Mouse (Mus musculus): Measurements from ENCODE around the gene Cadps. TPM values are rescaled to one million over a fixed set of nuclear protein-coding genes. Genes with fewer than 3 reads are reported as not detected.

The Cadps gene
- polyA plus RNA-seq, 1 experiment from 2014 or later = not detected

DNA sequence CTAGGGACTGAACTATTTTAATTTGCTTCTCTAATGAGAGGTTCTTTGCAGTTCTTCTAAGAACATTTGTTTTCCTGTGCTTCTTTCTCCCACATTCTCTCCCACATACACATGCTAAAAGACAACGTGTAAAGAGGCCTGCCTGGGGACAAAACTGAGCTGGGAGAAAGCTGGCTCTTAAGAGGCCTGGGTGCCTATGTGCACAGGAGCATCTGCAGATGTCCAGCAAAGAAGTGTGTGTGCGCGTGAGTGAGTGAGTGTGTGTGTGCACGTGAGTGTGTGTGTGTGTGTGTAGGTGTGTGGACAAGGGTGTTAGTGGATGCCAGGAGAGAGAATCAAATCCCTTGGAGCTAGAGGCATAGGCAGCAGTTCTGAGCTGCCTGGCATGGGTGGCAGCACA is 44.9 kb downstream of the Cadps start:
- H3K4me3 ChIP-seq (ENCODE audit: low read depth, low read length) = no peak overlapping the region
- H3K9ac ChIP-seq (replicated peaks) = no peak overlapping the region
- no peaks in the 10 kb centered on the region for H3K4me1 ChIP-seq (ENCODE audit: insufficient read depth)
- no peaks in the 10 kb centered on the region for H3K36me3 ChIP-seq (replicated peaks; ENCODE audit: insufficient read depth, low read length)
- H3K27ac ChIP-seq (ENCODE audit: low read depth) = no peak overlapping the region
- H3K4me2 ChIP-seq (ENCODE audit: low read depth, low read length) = no peak overlapping the region
- WGBS (ENCODE audit: insufficient replicate concordance) = 59% methylated on average over 4 of the region's 4 CpGs
- no peak for ATAC-seq
- no peak for DNase-seq
- TF ChIP-seq EP300 (IDR thresholded peaks at IDR 0.05; ENCODE audit: low read depth) = no peak
- TF ChIP-seq CTCF (IDR thresholded peaks at IDR 0.05; ENCODE audit: low read depth) = no peak
- H3K9me3 ChIP-seq (ENCODE audit: low read length) = no peaks in the 10 kb centered on the region
- no peaks in the 10 kb centered on the region for H3K27me3 ChIP-seq (ENCODE audit: insufficient read depth, low read length)

DNA sequence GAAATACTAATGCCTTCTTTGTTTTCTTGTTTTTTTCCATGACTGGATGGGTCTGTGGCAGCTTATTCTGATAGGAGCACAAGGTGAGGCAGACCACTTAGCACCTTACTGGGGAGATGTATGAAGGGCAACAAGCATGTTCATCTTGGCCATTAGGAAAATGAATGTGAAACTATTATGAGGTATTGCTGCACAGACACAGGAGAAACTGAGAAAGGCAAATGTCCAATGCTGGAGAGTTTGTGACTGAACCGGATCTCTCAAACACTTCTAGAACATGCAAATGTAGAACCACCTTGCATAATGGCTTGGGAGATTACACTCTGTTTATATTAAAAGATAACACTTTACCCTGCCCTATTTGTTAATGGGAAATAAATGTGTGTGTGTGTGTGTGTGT is 54.0 kb downstream of the Cadps start:
- Histone ChIP-seq H3K27ac (ENCODE audit: low read depth) (no peak overlapping the region), H3K27me3 (ENCODE audit: insufficient read depth, low read length) (no peaks in the 10 kb centered on the region), H3K4me2 (ENCODE audit: low read depth, low read length) (no peak overlapping the region), H3K9ac (replicated peaks) (no peak overlapping the region), H3K36me3 (replicated peaks; ENCODE audit: insufficient read depth, low read length) (no peaks in the 10 kb centered on the region), H3K4me3 (ENCODE audit: low read depth, low read length) (no peak overlapping the region), H3K9me3 (ENCODE audit: low read length) (no peaks in the 10 kb centered on the region), H3K4me1 (ENCODE audit: insufficient read depth) (no peaks in the 10 kb centered on the region)
- DNase-seq (no peak), ATAC-seq (no peak)
- 69% methylated on average over 1 of the region's 1 CpGs for WGBS (ENCODE audit: insufficient replicate concordance)
- TF ChIP-seq CTCF (IDR thresholded peaks at IDR 0.05; ENCODE audit: low read depth) (no peak), EP300 (IDR thresholded peaks at IDR 0.05; ENCODE audit: low read depth) (no peak)

DNA sequence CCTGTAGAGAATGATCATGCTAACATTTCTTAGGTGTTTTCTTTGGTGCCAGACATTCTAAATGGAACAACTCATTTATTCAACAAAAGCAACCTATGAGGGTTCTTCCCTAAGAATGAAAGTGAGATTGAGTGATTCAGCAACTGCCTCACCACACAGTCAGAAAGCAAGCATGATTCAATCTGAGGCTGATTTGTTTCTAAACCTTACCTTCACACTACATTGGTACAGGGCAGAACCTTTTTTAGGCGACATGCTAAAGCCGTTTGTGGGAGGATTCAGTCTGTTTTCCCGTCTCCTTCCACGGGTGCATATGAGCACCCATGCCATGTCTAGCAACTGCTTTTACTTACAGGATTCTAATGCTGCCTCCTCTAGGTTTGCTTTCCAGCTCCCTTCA is 69.6 kb downstream of the Cadps start:
- no peaks in the 10 kb centered on the region for H3K9me3 ChIP-seq (ENCODE audit: low read length)
- no peak overlapping the region for H3K9ac ChIP-seq (replicated peaks)
- no peak for TF ChIP-seq EP300 (IDR thresholded peaks at IDR 0.05; ENCODE audit: low read depth)
- TF ChIP-seq CTCF (IDR thresholded peaks at IDR 0.05; ENCODE audit: low read depth) = no peak
- ATAC-seq = no peak
- no peaks in the 10 kb centered on the region for H3K36me3 ChIP-seq (replicated peaks; ENCODE audit: insufficient read depth, low read length)
- DNase-seq = no peak
- WGBS (ENCODE audit: insufficient replicate concordance) = 90% methylated on average over 4 of the region's 4 CpGs
- H3K27me3 ChIP-seq (ENCODE audit: insufficient read depth, low read length) = no peaks in the 10 kb centered on the region
- H3K4me1 ChIP-seq (ENCODE audit: insufficient read depth) = no peaks in the 10 kb centered on the region
- H3K4me3 ChIP-seq (ENCODE audit: low read depth, low read length) = no peak overlapping the region
- no peak overlapping the region for H3K27ac ChIP-seq (ENCODE audit: low read depth)
- H3K4me2 ChIP-seq (ENCODE audit: low read depth, low read length) = no peak overlapping the region

DNA sequence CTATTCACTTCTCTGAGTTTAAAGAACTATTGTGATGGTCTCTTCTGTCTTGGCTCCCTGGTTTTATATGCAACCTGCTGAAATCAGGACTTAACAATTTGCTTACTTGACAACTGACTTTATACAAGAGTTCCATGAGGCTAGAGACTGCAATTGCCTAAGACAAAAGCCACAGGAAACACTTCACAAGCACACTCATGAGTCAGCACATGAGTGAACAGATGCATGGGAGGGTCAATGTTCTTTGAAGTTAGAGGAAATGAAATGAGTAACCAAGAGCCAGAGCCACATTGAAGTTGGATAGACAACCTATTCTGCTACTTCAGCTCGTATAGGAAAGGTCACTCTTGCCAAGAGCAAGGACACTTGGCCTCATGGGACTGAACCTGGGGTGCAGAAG is 71.1 kb downstream of the Cadps start:
- no peak for TF ChIP-seq CTCF (IDR thresholded peaks at IDR 0.05; ENCODE audit: low read depth)
- no peak for TF ChIP-seq EP300 (IDR thresholded peaks at IDR 0.05; ENCODE audit: low read depth)
- Histone ChIP-seq H3K9me3 (ENCODE audit: low read length) (no peaks in the 10 kb centered on the region), H3K4me1 (ENCODE audit: insufficient read depth) (no peaks in the 10 kb centered on the region), H3K27ac (ENCODE audit: low read depth) (no peak overlapping the region), H3K36me3 (replicated peaks; ENCODE audit: insufficient read depth, low read length) (no peaks in the 10 kb centered on the region), H3K9ac (replicated peaks) (no peak overlapping the region), H3K4me3 (ENCODE audit: low read depth, low read length) (no peak overlapping the region), H3K4me2 (ENCODE audit: low read depth, low read length) (no peak overlapping the region), H3K27me3 (ENCODE audit: insufficient read depth, low read length) (no peaks in the 10 kb centered on the region)
- ATAC-seq (no peak), DNase-seq (no peak)
- WGBS (ENCODE audit: insufficient replicate concordance) = 7% methylated on average over 1 of the region's 1 CpGs

DNA sequence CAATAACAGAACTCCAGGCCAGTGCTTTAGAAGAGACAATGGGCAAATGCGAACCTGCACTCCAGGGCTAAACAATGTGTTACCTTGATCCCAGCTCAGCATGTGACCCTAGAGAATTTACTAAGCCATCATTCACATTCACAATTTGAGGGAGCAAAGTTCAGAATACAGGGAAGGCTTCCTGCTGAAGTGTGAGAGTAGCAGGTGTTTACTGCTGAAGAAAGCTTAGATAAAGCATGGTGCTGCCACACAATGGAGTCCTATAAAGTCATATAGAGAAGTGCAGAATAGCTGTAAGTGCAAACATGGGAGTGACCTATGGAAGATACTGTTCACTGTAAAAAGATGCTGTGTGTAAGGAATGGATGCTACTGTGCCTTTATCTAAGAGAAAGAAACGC is 91.9 kb downstream of the Cadps start:
- 71% methylated on average over 2 of the region's 2 CpGs for WGBS (ENCODE audit: insufficient replicate concordance)
- ATAC-seq (no peak), DNase-seq (no peak)

DNA sequence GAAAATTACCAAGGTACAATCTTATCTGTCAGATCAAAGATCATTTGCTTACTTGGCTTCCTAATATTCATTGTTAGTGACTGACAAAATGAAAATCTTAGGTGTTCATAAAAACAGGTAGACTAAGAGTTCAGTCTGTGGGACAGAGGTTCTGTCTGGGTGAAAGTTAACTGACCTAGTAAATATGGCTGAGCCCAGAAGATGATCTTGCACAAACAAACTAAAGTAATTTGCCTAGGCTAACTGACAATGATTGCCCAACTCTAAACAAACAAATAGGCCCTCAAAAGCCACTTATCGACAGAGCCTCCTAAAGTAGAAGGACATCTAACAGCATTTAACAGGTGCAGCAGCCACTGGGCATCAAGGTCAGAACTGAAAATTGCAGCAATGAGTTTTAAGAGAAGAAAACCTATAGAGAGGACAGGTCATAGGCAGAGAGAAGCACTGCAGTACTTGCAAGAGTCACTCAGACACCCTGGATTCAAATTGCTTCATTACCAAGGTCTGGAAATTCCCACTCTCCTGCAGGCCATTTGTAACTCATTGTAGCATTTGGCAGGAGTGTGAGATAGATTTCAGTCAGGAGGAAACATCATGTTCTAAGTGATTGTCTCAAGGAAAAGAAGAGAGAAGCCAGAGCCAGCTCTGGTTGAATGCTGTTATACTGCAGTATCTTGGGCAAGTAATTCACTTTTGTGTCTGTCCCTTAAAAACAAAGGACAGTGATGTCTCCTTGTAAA is 100.3 kb downstream of the Cadps start:
- Histone ChIP-seq H3K9ac (replicated peaks) (no peak overlapping the region), H3K27ac (ENCODE audit: low read depth) (no peak overlapping the region), H3K36me3 (replicated peaks; ENCODE audit: insufficient read depth, low read length) (no peaks in the 10 kb centered on the region), H3K9me3 (ENCODE audit: low read length) (no peaks in the 10 kb centered on the region), H3K27me3 (ENCODE audit: insufficient read depth, low read length) (no peaks in the 10 kb centered on the region), H3K4me2 (ENCODE audit: low read depth, low read length) (no peak overlapping the region), H3K4me3 (ENCODE audit: low read depth, low read length) (no peak overlapping the region), H3K4me1 (ENCODE audit: insufficient read depth) (no peaks in the 10 kb centered on the region)
- ATAC-seq (peak; percentile 63; the same call in 1 of the 2 replicates), DNase-seq (no peak)
- 53% methylated on average over 1 of the region's 1 CpGs for WGBS (ENCODE audit: insufficient replicate concordance)
- no peak for TF ChIP-seq CTCF (IDR thresholded peaks at IDR 0.05; ENCODE audit: low read depth)

More for the DNA sequence above, 91.9 kb downstream of the Cadps start:
- Histone ChIP-seq H3K9me3 (ENCODE audit: low read length) (no peaks in the 10 kb centered on the region), H3K4me3 (ENCODE audit: low read depth, low read length) (no peak overlapping the region), H3K4me1 (ENCODE audit: insufficient read depth) (no peaks in the 10 kb centered on the region), H3K36me3 (replicated peaks; ENCODE audit: insufficient read depth, low read length) (no peaks in the 10 kb centered on the region), H3K27ac (ENCODE audit: low read depth) (no peak overlapping the region), H3K4me2 (ENCODE audit: low read depth, low read length) (no peak overlapping the region), H3K9ac (replicated peaks) (no peak overlapping the region), H3K27me3 (ENCODE audit: insufficient read depth, low read length) (no peaks in the 10 kb centered on the region)
- TF ChIP-seq EP300 (IDR thresholded peaks at IDR 0.05; ENCODE audit: low read depth) (no peak), CTCF (IDR thresholded peaks at IDR 0.05; ENCODE audit: low read depth) (no peak)

All from liver, postnatal 0 days (tissue).